Mouse (Mus musculus): ENCODE measurements around the gene Fcer1g.
A peak's percentile ranks its signal among the peaks of the same experiment; 100 is the strongest.

Gene Fcer1g

DNA sequence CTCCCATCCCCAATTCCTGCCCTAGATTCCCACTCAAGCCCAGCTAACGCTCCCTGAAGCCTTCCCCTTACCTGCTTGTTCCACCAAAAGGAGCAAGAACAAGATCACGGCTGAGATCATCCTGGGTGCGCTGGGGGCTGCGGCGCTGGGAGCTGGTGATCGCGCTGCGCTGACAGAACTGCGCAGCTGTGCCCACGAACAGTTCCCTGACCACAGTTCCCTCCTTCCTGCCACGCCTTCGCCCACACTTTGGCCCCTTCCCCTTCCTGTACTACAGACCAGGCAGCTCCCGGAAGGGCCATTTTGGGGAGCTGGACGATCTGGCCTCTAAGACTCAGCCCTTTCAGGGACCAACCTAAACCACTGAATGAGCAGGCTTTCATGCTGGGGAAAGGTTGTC is at the start of gene Fcer1g:
Gene Fcer1g, minus strand, starts transcription at position 240 of the 400 bp plus-strand sequence.
- no peak for DNase-seq

DNA sequence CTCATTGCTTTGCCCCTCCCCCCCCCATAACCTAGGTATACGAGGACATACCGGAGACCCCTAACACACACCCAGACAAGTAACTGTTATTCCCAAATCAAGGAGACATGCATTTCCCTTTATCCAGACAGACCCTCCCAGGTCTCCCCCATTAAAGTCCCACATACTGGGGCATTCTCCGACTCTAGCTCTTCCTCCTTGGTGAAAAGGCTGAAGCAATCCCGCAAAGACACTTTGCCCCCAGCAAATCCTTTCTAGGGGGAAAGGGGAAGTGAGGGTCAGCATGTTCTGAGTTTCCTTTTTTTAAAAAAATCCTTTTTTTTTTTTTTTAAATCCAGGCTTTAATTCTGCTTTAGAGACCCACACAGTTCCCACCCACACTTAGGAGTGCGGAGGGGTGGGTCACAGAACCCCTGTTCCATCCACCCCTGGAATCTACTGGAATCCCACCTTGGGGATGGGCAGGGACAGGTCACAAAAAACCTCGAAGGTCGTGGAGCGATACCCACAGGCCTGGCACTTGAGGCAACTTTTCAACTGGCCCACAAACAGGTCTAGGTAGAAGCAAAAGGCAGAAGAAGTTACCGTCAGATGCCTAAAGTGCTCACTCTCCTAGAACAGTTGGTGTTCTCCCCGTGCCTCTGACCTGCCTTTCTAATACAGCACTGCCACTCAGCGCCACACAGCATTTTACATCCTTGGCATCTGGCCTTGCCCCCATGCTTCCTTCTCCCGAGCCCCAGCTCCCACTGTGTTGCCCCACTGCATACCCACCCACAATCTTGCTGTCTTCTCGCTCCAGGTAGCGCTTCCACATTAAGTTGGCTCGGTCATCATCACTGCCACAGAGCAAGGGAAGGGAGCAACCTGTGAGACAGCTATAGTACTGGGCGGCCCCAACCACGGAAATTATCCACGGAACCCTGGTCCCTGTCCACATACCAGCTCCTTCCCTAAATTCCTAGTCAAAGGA is 49.3 kb upstream of the Fcer1g start:
- no peak for DNase-seq

DNA sequence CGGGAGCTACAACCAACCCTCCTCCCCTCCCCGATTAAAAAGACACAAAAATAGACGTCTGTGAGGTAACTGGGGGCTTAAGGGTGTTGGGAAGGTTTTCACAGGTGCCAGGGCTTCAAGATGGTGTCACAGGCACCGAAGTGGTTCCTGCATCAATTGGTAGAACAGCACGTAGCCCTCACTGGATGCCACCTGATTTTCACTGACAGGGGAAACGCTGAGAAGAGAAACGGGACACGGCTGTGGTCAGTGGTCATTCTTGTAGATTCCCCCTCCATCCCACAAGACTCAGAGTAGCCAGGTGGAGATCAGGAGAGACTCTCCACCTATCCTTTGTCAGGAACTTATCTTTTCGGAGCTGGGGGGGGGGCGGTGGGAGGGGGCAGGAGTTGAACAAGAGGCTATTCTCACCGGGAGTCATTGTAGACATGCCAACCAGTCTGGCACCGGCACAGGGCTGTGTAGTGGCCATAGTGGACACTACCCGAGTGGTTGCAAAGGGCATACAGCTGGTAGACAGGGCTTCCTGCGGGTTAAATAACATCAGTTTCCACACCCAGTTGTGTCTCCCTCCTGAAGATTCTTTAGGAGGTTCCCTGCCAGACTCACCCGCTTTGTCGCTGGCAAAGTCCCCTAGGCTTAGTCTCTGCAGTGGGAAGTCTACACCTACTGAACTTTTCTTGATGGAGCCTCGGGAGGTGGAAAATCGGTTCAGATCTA is 48.1 kb upstream of the Fcer1g start:
- no peak for DNase-seq

DNA sequence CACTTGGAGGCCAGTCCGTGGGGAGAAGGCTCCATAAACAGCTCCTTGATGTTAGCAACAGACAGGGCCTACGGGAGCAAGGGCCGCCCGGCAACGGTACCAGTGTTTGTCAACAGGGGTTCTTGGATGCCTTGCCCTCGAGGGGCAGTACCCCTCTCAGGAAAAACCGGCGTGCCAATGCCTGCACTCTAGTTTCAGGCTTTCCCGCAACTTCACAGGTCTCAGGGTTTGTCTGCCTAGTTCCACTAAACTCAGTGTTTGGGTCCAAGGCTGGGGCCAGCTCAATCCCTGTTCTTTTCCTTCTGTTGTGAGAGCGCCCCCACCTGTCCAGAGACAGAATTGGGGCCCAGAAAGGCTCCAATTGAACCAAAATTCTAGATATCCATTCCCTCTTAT is 47.4 kb upstream of the Fcer1g start:
- DNase-seq = peak; percentile 76 to 82

DNA sequence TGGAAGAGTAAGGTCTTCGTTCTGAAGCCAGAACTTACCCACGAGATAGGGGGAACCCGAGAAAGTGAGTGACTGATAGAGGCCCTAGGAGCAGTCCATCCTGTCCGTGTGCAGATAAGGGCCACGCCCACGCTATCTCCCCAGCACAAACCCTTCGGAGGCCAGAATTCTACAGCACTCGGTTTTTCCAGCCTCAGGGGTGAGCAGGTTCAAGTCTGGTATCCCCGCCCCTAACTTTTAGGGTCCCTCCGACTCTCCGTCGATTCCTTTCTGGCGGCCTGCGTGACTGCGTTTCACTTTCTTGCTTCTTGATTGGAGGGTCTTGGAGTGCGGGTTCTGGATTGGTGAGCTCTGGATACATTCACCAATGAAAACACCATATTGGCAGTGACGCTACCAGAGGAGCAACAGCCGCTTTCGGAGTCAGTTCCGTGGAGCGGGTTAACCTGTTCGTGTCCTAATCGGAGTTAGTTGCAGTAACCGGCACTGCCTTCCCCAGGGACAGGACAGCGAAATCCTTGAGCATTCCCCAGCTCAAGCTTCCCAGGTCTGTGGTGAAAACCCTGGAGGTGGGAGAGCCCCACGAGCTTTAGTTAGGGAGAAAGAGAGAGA is 46.9 kb upstream of the Fcer1g start, which contains the start of gene Ppox:
Gene Ppox, minus strand, starts transcription at position 271 of the 612 bp plus-strand sequence.
- peak; percentile 91 to 95 for DNase-seq

DNA sequence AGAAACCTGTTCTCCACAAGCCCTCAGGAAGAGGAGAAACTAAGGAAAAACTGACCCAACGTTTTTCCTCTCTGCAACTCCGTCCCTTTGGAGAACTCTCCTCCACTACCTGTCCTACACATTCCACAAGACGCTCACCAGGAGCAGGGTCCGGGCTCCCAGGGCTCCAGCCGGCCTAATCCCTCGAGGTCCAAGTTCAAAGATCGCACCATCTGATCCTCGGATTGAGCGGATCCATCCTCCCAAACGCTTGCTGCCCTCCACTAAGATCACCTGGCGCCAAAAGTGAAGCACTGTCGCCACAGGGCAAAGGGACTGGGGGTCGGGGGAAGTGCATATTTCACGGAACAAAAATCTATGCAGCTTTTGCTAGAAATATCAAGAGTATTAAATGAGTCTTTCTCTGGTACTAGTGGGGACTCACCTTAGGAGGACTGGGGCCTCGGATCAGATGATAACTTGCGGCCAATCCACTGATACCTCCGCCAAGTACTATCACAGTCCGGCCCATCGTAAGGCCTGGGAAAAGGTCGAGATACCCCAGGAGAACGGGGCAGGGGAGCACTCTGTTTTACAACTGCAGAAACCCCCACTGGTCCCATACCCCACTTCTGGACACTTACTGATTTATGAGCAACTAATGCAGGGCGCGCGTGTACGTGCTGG is 46.2 kb upstream of the Fcer1g start:
- no peak for DNase-seq

DNA sequence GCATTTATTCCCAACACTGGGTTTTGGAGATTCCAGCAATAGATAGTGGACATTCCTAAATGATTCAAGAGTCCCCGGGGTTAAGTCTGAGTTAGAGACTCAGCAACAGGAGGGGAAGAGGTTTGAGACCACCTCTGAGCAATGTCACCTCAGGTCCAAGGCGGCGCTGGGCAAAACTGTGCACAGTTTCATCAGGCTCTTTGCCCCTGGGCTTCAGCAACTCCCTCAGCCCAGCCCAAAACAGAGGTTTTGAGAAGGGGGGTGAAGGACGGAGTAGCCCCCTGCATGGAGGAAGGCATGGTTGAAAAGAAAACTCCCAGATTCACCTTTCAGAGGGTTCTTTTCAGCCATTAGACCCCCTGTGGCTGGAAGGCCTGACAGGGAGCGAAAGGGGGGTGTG is 45.6 kb upstream of the Fcer1g start:
- DNase-seq = peak in 1 of 2 experiments; percentile 5

DNA sequence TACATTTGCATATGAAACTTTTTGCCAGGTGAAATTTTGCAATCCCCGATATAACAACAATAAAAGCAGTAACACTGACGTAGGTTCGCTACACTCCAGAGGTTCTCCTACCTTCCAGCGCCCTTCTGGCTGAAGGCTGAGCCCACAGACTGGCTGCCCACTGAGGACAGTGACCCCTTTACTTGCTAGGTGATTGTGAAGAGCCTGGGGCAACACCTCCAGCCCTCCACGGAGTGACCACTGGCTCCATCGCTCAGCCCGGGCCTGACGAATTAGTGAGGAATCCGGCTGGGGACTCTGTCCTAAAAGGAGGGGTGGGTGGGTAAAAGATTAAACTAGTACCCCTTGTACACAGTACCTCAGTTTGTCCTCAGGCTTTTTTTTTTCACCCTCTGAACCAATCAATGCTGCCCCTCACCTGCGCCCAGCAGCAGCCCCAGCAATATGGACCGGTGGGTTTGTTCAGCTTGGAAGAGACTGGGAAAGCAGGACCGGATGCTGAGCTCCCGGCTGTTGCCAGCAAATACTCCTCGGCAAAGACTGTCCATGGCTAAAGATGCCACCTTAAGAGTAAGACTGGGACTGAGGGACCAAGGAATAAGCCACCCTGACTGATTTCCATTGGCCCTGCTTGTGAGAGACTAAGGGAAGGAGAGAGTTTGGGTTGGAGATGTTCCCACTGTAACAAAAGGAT is 45.0 kb upstream of the Fcer1g start:
- peak in 1 of 2 experiments; percentile 1 for DNase-seq

DNA sequence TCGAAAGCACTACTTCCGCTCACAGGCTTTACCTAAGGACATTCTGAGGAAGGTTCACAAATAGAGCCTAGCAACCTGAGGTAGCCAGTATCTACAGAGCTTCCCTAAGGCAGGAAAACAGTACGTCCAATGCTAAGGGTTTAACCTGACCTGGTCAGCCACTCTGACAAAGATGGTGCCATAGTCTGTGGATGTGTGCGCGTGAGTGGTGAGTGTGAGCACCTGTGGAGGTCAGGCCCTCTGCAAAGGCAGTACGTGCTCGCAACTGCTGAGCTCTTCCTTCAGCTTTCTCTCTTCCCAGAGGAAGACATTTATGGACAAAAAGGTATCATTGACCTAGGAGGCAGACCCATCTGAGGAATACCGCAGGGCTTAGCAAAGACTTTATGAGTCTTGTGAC is 44.3 kb upstream of the Fcer1g start:
- no peak for DNase-seq

DNA sequence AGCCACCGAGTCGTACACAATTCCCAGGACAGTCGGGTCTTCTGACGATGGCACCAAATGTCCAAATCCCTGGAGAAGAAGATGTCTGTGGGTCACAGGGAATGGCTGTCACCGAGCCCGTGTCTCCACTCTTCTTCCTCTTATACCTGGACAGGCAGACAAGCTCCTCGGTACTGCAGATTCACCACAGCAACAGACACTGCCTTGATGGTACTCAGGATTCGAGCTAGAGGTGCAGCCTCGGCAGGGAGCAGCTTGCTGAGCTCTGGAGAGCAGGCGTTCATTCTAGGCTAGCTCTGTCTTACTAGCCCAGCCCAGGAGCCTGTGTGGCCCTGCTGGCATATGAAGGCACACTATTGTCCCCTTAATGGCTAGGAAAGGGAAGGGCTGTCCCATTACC is 43.6 kb upstream of the Fcer1g start:
- no peak for DNase-seq

DNA sequence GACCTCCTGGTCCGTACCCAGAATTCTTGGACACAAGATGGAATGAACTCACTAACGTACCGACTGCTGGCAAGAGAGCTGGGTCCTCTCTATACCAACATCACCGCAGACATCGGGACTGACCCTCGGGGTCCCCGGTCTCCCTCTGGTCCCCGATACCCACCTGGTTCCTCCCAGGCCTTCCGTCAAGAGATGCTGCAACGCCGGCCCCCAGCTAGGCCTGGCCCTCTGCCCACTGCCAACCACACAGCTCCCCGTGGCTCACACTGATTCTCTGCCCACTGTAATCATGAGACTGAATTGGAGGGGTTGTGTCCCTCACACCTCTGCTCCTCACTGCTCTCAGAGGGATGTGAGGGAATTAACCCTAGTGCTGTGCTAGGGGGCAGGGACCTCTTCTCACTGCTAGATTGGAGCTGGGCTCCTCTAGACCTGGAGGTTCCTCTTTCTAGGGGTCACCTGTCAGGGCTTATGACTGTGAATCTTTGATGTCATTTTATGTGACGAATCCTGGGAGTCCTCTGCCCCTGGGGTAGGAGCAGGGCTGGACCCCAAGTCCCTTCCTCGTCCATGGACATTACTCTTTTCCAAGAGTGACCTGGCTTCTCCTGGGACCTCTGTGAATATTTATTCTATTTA is 42.1 kb upstream of the Fcer1g start:
- DNase-seq = no peak

DNA sequence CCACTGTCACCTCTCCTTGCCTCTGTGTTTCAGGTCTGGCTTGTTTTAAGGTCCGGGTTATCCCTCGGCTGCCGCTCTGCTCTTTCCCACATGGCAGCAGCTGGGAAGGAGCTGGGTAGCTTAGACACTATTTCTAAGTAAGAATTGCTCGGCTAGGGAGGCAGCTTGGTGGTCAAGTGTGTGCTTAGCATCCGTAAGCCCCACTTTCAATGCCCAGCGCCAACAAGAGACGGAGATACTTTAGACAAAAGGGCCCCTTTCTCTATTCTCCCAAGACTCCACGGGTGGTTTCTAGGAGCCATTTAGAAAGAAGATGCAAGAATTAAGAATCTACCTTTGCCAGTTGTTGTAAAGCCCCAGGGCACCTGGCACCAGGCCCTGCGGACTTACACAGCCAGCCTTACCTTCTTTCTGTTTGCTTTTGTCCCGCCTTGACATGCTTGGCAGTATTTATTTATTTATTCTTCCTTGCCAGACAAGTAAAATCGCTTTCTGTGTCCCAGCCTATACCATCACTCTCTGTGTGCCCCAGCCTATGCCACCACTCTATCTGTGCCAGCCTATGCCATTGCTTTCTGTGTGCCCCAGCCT is 41.1 kb upstream of the Fcer1g start:
- DNase-seq = no peak

DNA sequence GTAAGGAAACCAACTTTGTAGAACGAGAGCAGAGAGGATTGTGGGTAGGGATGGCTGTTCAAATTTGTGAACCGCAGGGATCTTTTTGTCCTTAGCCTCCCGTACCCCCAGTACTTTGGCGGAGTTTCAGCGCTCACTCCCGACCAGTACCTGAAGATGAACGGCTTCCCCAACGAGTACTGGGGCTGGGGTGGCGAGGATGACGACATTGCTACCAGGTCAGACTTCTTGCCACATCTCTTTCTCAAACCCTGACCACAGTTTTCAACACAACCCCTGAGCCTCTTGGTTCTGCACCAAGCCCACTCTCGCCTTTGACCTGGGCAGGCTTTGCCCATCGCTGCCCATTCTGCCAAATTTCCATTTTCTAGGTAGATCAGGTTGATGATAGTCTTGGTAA is 40.0 kb upstream of the Fcer1g start:
- DNase-seq = no peak

DNA sequence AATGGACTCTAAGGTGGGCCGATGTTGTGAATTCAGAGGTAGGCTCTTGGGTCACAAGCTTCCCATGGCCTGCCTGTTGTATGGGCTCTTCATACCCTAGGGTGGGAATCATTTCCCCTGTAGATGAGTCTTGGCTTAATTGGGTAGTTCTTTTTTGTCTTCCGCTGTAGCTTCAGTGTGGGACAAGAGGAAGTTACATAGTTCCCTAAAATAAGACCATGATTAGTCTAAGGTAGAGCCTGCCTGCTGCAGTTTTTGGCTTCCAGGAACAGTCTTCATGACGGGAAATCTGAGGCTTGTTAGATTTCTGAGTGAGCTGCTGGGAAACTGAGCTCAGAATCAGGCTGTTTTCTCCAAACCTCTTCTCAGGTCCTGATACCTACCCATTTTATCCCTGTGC is 37.9 kb upstream of the Fcer1g start:
- DNase-seq = no peak

DNA sequence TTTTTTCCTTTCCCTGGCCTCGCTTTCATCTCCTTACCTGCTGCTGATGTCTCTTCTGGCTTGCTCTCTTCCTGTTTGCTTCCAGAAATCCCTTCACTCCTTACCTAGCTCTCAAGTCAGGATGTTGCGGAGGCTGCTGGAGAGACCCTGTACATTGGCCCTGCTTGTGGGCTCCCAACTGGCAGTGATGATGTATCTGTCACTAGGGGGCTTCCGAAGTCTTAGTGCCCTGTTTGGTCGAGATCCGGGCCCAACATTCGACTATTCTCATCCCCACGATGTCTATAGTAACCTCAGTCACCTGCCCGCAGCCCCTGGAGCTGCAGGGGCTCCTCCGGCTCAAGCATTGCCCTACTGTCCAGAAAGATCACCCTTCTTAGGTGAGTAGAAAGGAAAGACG is 37.5 kb upstream of the Fcer1g start:
- no peak for DNase-seq

DNA sequence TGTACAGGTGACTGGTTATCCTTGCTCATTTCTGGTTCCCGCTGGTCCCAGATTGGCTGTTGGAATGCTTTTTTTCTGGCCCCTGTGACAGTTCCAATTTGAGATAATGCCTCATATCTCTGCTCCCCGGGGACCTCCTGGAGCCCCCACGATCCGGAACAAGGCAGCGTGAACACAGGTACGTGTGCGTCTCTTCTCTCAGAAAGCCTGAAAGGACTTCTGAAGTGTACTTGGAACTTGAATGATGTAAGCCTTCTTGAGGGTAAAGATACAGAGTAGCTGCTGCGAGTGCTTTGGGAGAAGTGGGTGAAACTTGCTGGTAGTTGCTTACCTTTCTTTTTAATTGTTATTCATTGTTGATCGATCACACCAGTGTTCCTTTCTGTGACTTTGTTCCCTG is 37.0 kb upstream of the Fcer1g start:
- DNase-seq = no peak

DNA sequence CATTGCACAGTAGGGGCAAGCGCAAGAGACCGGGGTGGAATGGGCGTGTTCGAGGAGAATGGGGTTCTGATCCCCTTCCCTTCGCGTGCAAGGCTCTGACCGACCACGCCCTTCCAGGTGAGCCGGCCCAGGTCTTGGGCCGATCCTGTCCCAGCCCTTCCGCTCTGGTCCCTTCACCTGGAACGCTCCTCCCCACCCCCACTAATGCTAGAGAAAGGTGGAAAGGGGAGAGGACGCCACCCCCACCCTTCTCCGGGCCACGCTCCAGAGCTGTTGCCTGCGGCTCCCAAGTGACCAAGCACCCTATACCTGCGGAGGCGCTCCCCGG is 36.4 kb upstream of the Fcer1g start:
- peak in 1 of 2 experiments; percentile 59 for DNase-seq

DNA sequence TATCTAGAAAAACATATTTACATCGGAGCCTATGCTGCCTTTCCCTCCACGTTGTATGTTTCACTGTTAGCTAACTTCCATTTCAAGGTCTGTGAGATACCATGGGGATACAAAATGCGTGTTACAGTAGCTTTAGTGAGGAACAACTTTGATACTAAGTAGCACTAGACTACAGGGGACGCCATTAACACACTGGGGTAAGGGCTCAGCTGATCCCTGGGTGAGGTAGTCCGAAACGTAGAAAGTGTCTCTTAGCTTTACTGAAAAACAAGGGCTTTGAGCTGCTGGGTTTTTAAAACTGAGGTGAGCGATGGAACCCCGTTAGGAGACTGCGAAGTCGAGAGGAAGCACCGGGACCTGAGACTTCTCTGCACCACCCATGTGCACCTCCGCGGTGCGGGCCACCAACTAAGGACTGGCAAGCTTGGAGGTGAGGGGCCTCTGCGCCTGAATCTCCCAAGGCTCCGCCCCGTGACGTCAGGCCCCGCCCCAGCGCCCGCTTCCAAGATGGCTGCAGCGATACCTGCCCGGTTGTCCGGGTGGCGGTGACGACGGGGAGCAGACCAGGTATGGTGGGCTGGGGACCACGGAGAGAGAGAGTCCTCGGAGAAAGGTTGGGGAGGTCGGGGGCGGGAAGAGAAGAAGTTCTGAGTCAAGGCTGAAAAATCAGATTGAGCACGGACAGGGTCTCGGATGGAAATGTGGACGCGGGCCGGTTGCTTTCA is 35.8 kb upstream of the Fcer1g start, which contains the start of gene B4galt3:
Gene B4galt3, plus strand, starts transcription at position 481 of the 725 bp plus-strand sequence.
- DNase-seq = peak; percentile 98 to 99

DNA sequence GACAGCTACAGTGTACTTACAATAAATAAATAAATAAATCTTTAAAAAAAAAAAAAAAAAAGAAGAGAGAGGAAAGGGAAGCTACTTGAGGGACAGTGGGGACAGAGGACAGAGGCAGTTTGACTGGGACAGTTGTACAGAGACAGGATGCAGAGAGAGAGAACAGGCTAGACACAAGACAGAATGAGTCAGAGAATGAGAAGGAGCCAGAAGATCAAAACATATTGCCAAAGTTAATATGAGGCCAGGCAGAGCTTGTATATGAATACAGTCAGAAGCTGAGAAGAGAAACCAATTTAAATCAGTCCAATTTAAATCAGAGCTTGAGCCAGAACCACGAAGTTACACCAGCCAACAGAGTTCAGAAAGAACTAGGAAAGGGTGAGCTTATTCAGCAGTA is 34.2 kb upstream of the Fcer1g start:
- no peak for DNase-seq

DNA sequence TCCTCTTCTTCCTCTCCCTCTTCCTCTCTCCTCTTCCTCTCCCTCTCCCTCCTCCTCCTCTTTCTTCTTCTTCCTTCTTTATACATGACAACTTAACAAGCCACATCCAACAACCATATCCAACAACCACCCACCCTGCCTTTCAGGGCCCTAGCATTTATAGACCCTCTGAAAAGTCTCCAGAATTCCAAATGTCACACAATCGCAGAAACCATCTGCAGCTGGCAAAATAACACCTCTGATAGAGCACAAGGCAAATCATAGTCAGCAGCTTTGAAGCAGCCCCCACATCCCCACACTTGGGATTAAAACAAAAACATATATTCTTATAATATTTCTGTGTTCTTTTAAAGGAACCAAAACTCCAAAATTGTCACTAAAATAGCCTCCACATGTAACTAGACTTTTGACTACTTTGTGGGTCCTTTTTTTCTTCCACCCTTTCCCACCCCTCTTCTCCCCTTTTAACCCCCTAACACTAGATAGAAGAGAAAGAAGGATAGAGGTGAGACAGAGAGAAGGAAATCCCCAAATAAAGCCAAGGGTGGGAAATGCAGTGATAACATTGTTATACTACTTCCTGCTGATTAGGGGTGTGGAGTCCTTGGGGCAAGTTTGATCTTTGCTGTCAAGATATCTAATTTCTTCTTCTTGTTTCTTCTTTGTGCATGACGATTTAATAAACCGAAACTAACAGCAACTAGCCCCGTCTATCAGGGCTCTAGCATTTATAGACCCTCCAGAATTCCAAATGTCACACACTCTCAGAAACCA is 32.0 kb upstream of the Fcer1g start:
- DNase-seq = no peak

Data from cerebellum, adult 18-20 months (tissue).